Mouse (Mus musculus): ENCODE data around the gene Cgnl1.

Gene Cgnl1

DNA sequence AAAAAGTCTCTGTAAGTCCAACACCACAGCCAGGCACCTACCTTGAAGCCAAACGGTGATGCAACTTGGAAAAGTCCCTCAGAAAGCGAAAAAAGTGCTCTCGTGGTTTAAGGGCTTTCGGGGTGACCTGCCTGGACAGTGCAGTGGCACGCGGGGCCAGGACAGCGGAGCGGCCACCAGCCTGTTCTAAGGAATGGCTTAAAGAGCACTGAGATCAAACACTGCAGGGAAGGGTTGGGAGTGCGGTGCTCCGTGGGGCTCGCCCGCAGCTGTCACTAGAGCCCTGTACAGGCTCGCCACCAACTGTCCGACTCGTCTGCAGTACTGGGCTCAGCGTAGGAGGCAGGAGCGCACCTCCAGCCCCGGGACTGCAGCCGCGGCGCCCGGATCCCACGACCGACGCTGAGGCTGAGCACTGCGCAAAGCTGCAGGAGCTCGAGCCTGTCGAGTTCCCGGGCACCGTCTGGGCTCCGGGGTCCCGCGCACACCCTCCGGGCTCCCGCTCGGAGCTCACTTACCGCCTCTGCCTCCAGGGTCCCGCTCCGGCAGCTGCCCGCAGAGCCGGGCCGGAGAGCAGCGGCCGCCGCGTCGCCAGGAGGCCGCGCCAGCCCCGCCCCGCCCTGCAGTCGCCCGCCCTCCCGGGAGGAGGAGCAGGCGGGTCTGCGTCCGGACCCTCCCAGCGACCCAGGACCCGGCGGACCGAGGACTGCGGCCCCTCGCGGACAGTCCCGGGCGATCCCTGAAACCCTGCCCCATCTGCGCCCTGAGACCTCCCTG is at the start of gene Cgnl1:
Gene Cgnl1 (minus strand): TSS at position 612 of the 777 bp plus-strand sequence.
- DNase-seq: peak; percentile 2 to 5

GRCm38 (mm10) chr9:71818453-71818852 is 47.1 kb upstream of the Cgnl1 start:
- DNase-seq: no peak

- DNase-seq: no peak
Measured at GRCm38 (mm10) chr9:71816121-71816520, 44.7 kb upstream of the Cgnl1 start.

DNA sequence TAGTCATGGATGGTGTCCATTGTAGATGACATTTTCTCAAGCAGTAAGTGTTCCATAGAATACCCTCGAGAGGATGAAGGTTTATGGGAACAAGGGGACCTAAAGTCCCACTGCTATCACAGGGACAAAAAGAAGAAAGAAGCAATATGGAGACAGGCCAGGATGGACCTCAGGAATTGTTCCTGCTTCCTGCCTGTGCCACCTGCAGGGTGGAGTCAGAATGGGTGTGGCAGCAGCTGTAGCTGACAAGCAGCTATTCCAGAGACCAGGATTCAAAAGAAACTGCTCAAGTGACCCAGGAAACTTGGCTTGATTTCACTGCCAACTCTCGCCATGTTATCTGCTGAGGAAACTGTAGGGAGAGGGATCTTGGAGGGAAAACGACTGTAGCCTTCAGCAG is 42.2 kb upstream of the Cgnl1 start:
- DNase-seq: no peak

- no peak for DNase-seq
Measured at GRCm38 (mm10) chr9:71812914-71813313, 41.5 kb upstream of the Cgnl1 start.

- DNase-seq: no peak
Measured at GRCm38 (mm10) chr9:71812402-71812801, 41.0 kb upstream of the Cgnl1 start.

DNA sequence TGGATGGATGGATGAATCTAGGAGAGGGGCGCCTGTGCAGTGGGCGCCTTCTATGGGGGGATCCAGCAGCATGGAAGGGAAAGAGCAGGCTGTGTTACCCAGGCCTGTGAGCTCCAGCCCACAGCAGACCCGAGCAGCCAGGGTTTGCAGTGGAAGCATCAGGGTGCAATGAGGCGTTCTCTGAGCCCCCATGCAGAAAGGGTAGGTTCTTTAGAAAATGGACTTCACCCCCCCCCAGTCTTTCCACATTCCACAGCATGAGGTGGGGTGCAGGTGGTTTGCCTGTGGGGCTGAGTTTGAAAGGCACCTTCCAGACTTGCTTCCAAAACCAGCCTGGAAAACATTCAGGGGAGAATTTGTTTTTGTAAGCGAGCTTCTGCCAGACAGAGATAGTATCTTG is 40.0 kb upstream of the Cgnl1 start:
- no peak for DNase-seq

- no peak for DNase-seq
Measured at GRCm38 (mm10) chr9:71810723-71811122, 39.3 kb upstream of the Cgnl1 start.

DNA sequence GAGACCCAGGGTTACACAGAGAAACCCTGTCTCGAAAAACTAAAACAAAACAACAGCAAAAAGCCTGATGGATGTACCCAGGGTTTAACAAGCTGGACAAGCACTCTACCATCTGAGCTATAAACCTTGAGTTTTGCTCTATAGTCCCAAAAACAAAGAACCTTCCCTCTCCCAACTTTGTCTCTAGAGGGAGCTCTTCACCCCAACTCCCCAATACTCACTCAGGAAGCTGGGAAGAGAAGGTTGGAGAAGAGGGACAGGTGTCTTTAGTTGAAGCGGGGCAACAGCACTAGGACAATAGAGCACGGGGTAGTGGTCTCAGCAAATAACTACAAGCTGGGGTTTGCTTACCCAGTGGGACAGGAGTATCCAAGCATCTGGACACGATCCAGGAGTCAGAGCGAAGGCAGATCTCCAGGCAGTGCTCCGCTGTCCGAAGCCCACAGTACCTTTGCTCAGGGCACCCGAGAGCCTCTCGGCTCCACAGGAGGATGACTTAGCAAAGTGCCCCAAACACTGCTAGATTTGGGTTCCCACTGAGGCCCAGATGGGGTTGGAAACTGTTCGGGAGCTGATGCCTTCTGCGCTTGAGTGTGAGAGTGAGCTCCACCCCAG is 37.3 kb upstream of the Cgnl1 start:
- DNase-seq: no peak

GRCm38 (mm10) chr9:71807801-71808200 is 36.4 kb upstream of the Cgnl1 start:
- DNase-seq: no peak

DNA sequence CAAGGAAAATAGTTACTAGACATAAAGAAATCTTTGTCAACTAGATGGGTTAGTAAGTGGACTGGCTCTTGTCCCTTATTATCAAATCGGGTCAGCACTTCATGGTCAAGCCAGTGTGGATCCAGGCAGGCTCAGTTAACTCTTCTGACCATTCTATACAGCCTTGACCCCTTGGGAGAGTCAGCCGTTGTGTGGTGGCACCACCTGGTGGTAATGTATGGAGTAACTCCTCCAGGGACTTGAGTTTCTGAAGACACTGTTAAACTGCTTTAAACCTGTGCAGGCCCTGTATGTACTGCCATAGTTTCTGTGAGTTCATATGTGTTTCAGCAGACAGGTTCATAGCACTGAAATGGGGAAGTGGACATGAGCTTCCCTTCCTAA is 35.0 kb upstream of the Cgnl1 start:
- peak; percentile 71 to 72 for DNase-seq

GRCm38 (mm10) chr9:71805646-71806421 is 34.4 kb upstream of the Cgnl1 start:
- DNase-seq: no peak

DNA sequence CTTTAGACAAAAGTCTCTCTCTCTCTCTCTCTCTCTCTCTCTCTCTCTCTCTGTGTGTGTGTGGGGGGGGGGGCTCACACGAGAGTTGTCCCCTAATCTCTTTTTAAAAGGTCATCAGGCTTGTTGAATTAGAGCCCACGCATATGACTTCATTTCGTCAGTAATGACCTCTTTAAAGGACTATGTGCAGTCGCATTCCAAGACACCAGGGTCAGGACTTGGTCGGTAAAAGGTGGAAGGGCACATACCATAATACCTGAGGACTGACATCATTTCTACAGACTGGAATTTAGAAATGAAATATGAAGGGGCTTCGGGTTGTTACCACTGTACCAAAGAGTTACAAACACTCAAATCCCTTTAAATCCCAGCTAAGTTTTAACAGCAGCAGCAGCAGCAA is 32.7 kb upstream of the Cgnl1 start:
- no peak for DNase-seq

GRCm38 (mm10) chr9:71803281-71803680 is 31.9 kb upstream of the Cgnl1 start:
- no peak for DNase-seq

DNA sequence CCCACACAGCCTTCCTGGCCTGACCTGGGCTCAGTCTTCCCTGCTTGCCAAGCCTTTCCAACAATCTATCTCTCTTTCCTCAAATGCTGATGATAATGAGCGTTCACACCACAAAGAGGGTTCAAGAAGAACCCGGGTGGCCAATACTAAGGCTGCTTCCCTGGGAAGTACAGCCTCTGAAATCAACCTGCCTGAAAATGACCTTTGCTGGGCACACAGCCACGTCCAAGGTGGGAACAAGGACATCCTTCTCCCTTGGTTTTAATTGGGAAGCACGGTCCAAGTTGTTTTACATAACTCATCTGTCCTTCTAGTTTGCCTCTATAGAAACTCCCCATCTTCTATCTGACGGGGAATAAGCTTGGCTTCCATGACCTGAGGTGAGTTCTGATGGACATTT is 28.2 kb upstream of the Cgnl1 start:
- DNase-seq: no peak

DNA sequence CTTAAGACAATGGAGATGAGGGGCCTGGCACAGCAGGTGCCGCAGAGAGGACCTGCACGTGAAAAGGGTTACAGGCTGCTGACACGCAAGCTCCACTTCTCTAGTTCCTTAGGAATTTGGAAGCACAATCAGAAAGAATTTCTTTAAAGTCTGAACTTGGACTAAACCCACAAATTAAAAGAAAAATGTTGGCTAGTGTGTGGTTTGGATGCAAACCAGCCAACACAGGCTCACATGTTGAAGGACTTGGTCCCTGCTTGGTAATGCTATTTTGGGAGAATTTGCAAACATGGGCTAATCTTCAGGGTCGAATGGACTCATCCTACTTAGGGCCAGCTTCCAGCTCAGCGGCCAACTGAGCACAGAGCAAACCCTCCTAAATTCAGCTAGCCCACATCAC is 26.8 kb upstream of the Cgnl1 start:
- DNase-seq: no peak

DNA sequence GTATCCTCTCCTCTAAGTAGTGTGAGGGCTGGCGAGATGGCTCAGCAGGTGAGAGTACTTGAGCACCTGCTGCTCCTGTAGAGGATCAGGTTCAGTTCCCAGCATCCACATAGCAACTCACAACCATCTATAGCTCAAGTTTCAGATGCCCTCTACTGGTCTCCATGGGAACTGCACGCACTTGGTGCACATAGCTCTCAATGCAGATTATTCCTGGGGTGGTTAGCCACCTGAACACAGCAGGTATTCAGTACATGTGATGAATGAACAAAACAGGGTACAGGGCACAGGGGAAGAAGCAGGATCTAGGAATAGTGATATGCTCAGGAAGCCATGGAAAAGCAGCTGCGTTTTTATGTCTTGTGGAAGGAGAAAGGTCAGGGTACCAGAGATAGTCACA is 6.0 kb upstream of the Cgnl1 start:
- peak in 1 of 2 experiments; percentile 3 for DNase-seq

DNA sequence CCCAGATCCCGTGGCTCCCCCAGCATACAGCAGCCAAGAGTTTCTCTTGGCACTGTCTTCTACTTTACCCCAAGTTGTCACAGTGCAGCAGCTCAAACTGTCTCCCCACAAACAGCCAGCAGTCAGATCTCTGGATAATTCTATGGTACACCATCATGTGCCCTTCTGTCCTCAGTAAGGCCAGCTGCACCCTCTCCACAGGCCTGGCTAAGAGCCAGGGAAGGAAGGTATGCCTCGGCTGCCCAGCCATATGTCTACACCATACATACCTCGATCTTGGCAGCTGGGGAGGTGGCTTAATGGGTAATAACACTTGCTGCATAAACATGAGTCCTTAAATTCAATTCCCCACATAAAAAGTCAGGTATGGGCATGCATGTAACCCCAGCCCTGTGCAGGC is 4.9 kb upstream of the Cgnl1 start:
- DNase-seq: no peak

DNA sequence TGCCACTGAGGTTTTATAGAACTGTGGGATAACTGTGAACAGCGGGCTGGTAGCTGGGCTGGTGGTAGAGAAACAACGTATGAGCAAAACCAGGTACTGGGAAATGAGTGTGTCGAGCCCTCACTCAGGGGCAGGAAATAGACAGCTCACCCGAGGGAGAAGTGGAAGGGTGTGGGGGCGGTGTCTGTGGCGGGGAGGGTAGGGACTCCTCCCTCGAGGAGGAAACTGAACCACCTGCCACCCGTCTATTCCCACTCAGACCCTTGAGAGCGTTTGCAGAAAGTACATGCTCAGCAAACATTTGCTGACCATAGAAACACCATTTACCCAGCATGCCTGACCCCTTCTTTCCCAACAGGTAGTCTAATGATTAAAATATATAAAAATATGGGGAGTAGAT is 2.2 kb upstream of the Cgnl1 start:
- peak; percentile 18 to 27 for DNase-seq

DNA sequence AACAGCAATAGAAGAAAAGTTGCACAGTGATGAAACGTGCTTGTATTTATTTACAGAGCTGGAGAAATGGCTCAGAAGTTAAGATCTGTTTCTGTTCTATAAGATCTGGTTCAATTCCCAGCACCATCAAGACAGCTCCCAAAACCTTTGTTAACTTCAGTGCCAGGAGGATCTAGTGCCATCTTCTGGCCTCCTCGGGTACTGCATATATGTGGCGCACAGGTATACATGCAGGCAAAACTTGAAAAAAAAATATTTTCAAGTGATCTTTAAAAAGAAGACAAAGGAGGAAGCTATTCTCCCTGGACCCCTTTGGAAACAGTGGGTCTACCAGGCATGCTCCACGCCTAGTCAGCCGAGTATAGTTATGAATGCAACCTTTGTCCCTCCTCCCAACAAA is 936 bp upstream of the Cgnl1 start:
- peak; percentile 80 to 81 for DNase-seq

DNA sequence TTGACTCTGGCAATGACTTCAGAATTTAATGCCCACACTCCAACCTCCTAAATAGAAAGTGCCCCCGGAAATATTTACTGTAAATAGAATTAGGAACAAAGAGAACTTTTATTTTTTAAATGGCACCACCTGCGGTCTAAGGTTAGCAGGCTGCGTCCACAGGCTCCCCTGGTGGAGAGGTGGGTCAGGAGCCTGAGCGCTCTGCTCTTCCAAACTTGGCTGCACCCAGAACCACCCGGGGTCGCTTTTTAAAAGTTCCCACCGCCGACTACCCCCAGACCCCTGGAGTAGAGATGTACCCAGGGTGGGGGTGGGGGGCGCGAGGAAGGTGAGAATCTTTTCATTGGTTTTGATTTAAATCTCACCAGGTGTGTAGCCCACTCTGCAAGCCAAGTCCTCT is 918 bp downstream of the Cgnl1 start:
- no peak for DNase-seq

- no peak for DNase-seq
Measured at GRCm38 (mm10) chr9:71769701-71770100, 1.7 kb downstream of the Cgnl1 start.

- no peak for DNase-seq
Measured at GRCm38 (mm10) chr9:71768119-71768518, 3.3 kb downstream of the Cgnl1 start.

DNA sequence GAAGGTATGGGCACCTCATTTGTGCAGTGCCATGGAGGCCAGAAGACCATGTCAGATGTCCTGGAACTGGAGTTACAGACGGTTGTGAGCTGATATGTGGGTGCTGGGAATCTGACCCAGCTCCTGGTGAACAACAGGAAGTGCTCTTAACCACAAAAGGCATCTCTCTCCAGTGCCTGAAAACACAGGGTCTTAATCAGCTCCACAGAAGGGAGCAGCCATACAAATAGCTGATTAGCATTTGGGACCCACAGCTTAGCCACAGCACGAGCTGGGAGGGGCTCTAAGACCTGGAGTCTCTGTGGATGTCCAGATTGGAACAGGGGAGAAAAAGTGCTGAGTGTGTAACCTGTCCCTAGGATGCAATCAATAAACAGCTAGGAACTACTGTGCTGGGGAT is 4.5 kb downstream of the Cgnl1 start:
- DNase-seq: no peak
